Mouse (Mus musculus) heart, postnatal 0 days (tissue): ENCODE measurements at regions not wholly inside any gene's neighbourhood (a gene's known extent, or its start where the extent isn't known, plus 50 kb on each side); places are given as distances from the start of the nearest gene placed in this dataset.

ENCODE experiments used
- CTCF ChIP-seq: IDR thresholded peaks from 2 replicates; pipeline ENCODE4 v1.5.1; 2016; ENCODE audit warnings: antibody characterized with exemption, control low read depth, low read depth
- EP300 ChIP-seq: IDR thresholded peaks from 2 replicates; pipeline ENCODE4 v1.6.1; 2016; ENCODE audit warnings: antibody characterized with exemption, low read depth

DNA sequence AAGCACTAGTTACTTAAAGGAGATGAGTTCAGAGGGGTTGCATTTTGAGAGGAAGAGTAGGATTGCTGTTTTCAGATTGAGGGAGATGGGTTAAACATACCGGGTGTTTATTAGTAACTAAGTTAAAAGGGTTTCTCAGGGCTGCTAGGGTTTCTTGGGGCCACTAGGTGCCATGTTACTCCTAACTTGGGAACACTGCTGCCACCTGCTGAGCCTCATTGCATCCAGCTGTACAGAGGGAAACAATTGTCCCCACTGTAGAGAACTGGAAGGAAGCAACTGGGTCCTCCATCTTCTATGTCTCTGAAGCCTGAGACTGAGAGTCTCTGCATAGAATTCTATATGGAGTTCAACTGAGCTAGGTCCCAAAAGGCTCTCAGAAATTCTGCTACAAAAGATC, 524.3 kb downstream of the Rnf144a start:
- no peak for TF ChIP-seq EP300
- no peak for TF ChIP-seq CTCF
